Mouse (Mus musculus) gastrocnemius, adult 18-20 months (tissue): Measurements from ENCODE around the gene Nfkbie. TPM values are rescaled to one million over a fixed set of nuclear protein-coding genes. Genes with fewer than 3 reads are reported as not detected.

Experiments used
- DNase-seq: peaks from one replicate; pipeline ENCODE4 v3.0.0; 2021; ENCODE audit warnings: low spot score
- total RNA-seq, 2 experiments: library from RNA; stranded (reverse); gene quantifications; 2 replicates each; pipeline ENCODE4 v1.2.3; 2021

The Nfkbie gene
- total RNA-seq, 2 experiments from 2014 or later: 0.30 to 0.47 TPM

GRCm38 (mm10) chr17:45580958-45581477 is 25.5 kb downstream of the Nfkbie start:
- DNase-seq: peak; percentile 52

DNA sequence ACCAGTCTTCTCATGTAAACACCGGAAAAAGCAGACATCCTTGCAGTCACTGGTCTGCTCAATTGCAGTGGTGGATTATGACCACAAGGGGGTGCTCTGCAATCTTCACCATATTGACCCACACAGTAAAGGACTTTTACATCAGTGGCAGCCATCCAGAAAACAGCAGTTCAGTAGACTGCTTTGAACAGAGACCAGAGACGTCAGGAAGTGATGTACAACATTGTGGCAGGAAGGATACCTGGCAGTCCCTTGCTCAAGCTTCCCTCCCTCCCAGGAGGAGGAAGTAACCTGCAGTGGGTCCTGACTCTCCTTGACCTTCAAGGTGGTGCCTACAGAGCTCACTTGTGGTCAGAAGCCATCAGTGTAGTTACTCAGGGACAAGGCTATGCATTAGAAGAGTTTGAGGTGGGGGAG is 26.1 kb downstream of the Nfkbie start:
- DNase-seq: peak; percentile 77

GRCm38 (mm10) chr17:45582188-45582587 is 26.7 kb downstream of the Nfkbie start:
- no peak for DNase-seq

GRCm38 (mm10) chr17:45582715-45583355 is 27.3 kb downstream of the Nfkbie start:
- no peak for DNase-seq

- peak; percentile 88 for DNase-seq
These were observed 28.8 kb downstream of the Nfkbie start for GRCm38 (mm10) chr17:45584096-45584896.

GRCm38 (mm10) chr17:45584939-45585678 is 29.6 kb downstream of the Nfkbie start:
- peak; percentile 82 for DNase-seq

DNA sequence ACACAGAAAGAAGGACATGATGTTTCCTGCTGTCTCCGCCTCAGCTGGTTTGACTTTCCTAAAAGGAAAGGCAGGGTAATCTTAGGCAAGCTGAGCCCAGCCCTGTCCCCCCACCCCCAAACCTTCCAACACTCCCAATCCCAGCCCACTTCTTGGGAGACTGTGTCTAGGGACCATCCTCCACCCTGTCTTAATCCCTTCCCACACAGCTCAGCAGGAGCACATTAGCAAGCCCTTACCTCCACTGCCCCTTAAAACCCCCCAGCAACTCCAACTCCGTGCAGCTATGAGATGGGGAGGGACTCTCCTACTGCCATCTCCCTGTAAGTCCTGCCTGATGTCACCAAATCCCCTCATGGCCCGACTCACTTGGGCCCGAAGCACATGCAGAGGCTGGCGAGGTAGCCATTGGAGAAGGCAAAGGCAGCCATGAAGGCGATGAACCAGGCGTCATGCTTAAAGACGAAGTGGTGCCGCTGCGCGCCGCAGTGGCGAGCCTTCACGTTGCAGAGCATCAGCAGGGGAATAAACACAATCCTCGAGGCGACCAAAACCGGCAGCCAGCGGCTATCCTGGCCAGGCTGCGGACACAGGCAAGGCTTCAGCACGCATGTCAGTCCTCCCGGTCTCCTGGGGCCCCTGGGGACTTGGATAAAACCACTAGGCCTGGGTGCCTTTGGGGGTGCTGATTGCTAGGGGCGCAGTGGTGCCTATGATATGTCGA is 30.4 kb downstream of the Nfkbie start:
- DNase-seq: no peak

DNA sequence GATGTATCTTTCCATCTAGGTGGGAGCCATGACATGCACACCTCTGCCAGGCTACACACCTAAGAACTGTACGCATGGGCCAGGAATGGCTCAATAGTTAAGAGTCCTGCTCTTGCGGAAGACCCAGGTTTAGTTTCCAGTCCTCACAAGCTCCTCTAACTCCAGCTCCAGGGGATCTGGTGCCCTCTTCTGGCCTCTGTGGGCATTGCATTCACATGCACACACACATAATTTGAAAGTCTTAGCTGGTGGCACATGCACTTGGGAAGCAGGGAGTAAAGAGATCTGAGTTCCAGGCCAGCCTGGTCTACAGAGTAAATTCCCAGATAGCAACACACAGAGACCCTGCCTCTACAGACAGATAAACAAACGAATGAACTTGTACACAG is 30.9 kb downstream of the Nfkbie start:
- no peak for DNase-seq

- DNase-seq: no peak
These were observed 32.9 kb downstream of the Nfkbie start for GRCm38 (mm10) chr17:45588370-45588769.

- no peak for DNase-seq
These were observed 33.7 kb downstream of the Nfkbie start for GRCm38 (mm10) chr17:45589236-45589635.

DNA sequence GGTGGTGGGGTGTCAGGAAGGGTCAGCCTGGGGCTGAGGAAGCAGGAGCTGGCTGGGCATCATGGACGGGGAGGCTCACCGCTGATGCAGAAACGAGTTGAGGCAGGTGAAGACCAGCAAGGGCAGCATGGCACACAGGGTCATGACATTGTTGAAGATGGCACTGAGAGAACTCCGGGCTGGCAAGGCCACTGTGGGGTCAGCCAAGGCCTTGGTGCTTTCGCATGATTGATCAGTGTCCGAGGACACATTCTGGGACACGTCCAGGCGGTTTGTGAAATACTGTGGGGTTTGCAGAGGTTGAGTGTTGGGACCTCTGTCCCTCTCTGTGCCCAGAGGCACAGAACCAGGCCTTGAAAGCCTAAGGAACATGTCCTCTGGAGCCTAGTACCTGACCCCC is 34.3 kb downstream of the Nfkbie start:
- no peak for DNase-seq

DNA sequence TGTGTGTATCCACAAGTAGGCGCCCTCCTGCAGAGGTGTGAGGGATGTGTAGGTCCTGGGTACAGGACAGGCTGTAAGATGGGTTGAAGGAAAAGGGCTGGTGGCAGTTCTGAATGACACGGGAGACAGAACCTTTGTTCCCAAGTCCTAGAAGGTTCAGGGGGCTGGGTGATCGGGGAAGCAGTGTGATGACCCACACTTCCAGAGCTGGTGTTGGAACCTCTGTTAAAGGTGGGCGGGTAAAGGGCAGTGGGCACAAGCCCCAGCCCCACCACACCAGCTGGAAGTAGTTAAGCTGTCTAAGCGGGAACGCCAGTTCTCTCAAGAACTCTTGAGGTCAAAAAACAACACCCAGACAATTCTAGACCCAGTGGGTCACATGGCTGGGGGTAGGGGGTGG is 34.9 kb downstream of the Nfkbie start:
- no peak for DNase-seq

DNA sequence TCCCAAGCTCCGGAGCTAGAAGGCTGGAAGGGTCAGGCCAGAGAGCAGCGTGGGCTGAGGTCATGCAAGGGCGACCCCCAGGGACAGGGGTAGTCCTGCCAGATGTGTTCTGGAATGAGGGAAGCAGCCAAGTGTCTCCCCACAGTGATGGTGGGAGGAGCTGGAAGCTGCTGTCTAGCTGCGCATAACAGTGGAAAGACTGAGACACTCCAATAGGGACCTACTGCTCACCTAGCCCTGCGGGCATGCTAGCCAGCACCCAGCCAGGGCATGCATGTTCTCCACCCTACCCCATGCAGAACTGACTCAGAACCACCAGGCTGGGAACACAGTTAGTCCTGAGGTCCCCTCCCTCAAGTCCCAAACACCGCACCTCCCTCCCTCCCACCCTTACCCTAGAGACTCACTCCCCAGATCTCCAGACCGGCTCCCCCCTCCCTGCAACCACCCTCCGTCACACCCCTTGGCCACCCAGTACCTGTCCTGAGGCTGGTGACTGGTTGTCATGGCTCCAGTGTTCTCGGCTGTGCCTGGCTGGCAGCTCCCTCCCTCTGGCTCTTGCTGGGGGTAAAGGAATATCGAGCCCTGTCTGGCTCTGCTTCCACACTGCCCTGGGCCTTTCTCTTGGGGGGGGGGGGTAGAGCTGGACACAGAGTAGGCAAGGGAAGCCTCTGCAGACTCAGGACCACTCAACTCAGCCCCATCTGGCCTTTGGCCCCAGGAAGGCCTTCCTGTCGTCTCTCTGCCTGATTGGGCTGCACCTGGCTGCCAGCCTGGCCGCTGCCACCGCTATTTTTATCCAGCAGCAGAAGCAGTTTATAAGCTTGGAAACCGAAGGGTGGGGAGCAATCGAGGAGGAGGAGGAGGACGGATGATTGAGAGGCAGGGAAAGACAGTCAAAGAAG is 36.5 kb downstream of the Nfkbie start:
- DNase-seq: peak; percentile 87

DNA sequence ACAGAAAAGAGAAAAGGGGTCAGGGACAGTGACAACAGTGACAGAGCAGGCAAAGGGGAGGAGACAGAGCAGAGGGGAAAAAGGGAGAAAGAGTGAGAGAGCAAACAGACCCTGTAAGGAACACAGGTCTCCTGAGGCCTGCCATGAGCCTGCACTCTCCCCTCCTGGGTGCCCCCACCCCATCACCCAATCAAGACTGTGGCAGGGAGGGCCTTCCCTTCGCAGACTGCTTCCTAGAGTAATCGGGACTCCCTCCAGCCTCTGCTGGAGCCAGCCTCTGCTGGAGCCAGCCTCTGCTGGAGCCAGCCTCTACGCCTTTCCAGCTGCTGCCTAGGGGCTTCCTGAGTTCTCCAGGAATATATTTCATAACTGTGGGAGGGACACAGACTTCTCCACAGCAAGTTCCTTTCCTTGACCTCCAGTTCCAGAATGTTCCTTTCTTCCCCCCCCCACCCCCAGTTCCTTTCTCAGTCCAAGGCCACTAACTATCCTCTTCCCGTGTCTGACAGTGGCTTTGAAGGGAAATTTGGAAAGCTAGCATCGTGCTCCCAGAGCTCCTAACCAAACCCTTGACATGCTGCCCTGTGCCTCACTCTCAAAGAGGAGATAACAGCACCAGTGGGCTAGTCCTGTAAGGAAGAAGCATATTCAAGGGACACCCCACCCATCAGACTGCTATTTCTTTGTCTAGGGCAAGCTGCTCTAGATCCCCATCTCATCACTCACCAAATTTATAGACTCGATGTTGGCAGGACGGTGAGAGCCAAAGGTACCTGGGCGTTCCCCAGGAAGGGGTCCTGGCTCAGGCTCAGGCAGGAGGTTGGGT is 37.3 kb downstream of the Nfkbie start:
- peak; percentile 57 for DNase-seq

GRCm38 (mm10) chr17:45593479-45593878 is 38.0 kb downstream of the Nfkbie start:
- DNase-seq: no peak

GRCm38 (mm10) chr17:45594195-45594594 is 38.7 kb downstream of the Nfkbie start:
- no peak for DNase-seq

DNA sequence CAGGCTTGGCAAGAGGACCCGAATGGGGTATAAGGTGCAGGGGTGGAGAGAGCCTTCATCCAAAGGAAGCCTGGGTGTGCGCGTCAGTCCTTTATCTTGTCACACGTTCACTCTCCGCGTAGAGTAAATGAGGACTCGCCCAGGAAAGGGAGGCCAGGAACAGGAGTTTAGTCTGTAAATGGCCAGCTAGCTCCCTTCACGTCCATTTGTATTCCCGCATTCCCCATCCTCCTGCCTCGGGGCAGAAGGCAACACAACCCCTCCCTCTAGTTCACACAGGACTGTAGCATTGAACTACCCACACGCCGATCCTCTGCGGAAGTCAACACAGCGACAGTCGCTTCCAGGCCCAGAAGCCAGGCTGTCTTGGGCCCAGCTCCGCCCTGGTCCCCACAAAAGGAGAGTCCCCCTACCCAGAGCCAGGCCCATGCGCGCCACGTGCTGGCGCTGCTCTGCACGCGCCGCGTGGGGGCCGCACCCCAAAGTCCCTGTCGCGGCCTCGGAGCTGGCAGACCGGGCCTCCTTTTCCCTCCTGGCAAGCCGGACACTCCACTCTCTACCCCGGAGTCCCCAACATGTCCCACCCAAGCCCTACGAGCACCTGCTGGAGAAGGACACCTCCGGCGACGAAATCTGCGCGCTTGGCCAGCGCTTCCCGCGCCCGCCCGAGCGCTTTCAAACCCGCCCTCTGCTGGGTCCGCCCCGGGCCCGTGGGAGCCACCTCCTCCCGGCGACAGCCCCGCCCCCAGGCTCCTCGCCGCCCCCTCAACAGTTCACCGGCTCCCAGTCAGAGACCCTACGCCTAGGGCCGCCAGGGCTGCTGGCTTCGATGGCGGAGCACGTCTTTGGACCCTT is 39.6 kb downstream of the Nfkbie start:
- DNase-seq: peak; percentile 80

GRCm38 (mm10) chr17:45595736-45596390 is 40.4 kb downstream of the Nfkbie start:
- no peak for DNase-seq
